Mouse (Mus musculus) embryonic facial prominence, embryonic 12.5 days (tissue): ENCODE measurements around the gene Grap2. TPM values are rescaled to one million over a fixed set of nuclear protein-coding genes. Genes with fewer than 3 reads are reported as not detected.
"Not testable (repeated sequence)": the region's sequence is repeated elsewhere in the genome, so short reads cannot be mapped to it uniquely, and the experiment has no call there.

Source experiments
- ATAC-seq: fragments of 200-750 bp; cut with Nextera tagmentation; 2 replicates; pipeline ENCODE4 v1.8.0; 2017; ENCODE audit not compliant: insufficient number of reproducible peaks, insufficient read depth, low FRiP score, low TSS enrichment
- H3K27ac ChIP-seq: fragments of 300-500 bp; sonication (generic); 2 replicates; pipeline ENCODE4 v1.5.1; 2016; ENCODE audit warnings: mild to moderate bottlenecking
- H3K27me3 ChIP-seq: fragments of 300-500 bp; sonication (generic); 2 replicates; pipeline ENCODE4 v1.6.1; 2016; ENCODE audit warnings: mild to moderate bottlenecking, moderate library complexity
- H3K36me3 ChIP-seq: fragments of 300-500 bp; sonication (generic); 2 replicates; pipeline ENCODE4 v1.6.1; 2016; ENCODE audit warnings: mild to moderate bottlenecking
- H3K4me1 ChIP-seq: fragments of 300-500 bp; sonication (generic); 2 replicates; pipeline ENCODE4 v1.6.1; 2016
- H3K4me2 ChIP-seq: fragments of 300-500 bp; sonication (generic); replicated peaks from 2 replicates; pipeline ENCODE4 v1.6.1; 2016; ENCODE audit warnings: mild to moderate bottlenecking, moderate library complexity
- H3K4me3 ChIP-seq: fragments of 300-500 bp; sonication (generic); 2 replicates; pipeline ENCODE4 v1.5.1; 2016; ENCODE audit warnings: mild to moderate bottlenecking
- H3K9ac ChIP-seq: fragments of 300-500 bp; sonication (generic); 2 replicates; pipeline ENCODE4 v1.6.1; 2016; ENCODE audit warnings: mild to moderate bottlenecking, moderate library complexity
- H3K9me3 ChIP-seq: fragments of 300-500 bp; sonication (generic); 2 replicates; pipeline ENCODE4 v1.6.1; 2016; ENCODE audit warnings: mild to moderate bottlenecking, moderate library complexity
- WGBS: fragments of 180-500 bp; shearing (Covaris S2); methylation state at CpG from one replicate; pipeline ENCODE4 v1.1.7; 2016; 5-methylcytosine and 5-hydroxymethylcytosine counted together
- polyA plus RNA-seq: library from polyadenylated mRNA; unstranded; fragments of >200 nt; fragmentation: Nextera tagmentation; extraction: Ambion mirVana; gene quantifications from 2 replicates; pipeline ENCODE4 v1.2.1, GENCODE M21; 2016

Grap2 gene
- polyA plus RNA-seq, 1 experiment from 2014 or later, result 4.0 TPM

DNA sequence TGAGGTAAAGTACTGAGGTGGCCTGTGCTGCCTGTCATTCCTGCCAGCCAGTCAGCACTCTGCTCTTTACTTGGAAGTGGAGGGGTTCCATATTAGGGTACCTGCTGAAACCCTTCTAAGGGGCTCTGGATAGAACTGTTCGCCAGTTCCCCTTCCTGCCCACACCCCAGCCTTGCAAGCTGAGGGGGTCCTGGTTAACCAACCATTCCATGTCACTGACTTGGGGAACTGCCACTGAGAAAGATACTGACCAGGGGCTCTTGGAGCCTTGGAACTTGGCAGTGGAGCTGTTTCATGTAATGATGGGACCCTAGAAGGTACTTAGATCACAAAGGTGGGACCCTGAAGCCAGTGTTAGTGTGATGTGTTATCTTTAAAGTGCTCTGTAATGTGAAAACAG is 2.2 kb upstream of the Grap2 start:
- H3K27me3 ChIP-seq, result no peaks in the 10 kb centered on the region
- H3K9ac ChIP-seq, result no peak overlapping the region
- H3K36me3 ChIP-seq, result no peaks in the 10 kb centered on the region
- H3K4me3 ChIP-seq, result no peak overlapping the region
- H3K4me1 ChIP-seq, result no peaks in the 10 kb centered on the region
- H3K4me2 ChIP-seq, result no peak overlapping the region
- no peak for ATAC-seq
- no peaks in the 10 kb centered on the region for H3K9me3 ChIP-seq
- 74% methylated on average over 1 of the region's 1 CpGs for WGBS
- H3K27ac ChIP-seq, result no peak overlapping the region

GRCm38 (mm10) chr15:80571611-80572010 is 783 bp upstream of the Grap2 start:
- H3K27me3 ChIP-seq, result peaks cover 2% of the 10 kb centered on the region; the same call in 1 of the 2 replicates
- no peak overlapping the region for H3K4me3 ChIP-seq
- 68% methylated on average over 7 of the region's 7 CpGs for WGBS
- H3K4me1 ChIP-seq, result no peaks in the 10 kb centered on the region
- no peak overlapping the region for H3K4me2 ChIP-seq
- H3K27ac ChIP-seq, result no peak overlapping the region
- ATAC-seq, result no peak
- no peak overlapping the region for H3K9ac ChIP-seq
- no peaks in the 10 kb centered on the region for H3K9me3 ChIP-seq
- H3K36me3 ChIP-seq, result no peaks in the 10 kb centered on the region

- Histone ChIP-seq H3K4me1 (no peaks in the 10 kb centered on the region), H3K9me3 (no peaks in the 10 kb centered on the region), H3K4me3 (no peak overlapping the region), H3K27me3 (peaks cover 10% of the 10 kb centered on the region), H3K9ac (no peak overlapping the region), H3K4me2 (no peak overlapping the region), H3K36me3 (no peaks in the 10 kb centered on the region), H3K27ac (no peak overlapping the region)
- ATAC-seq, result no peak
- 70% methylated on average over 9 of the region's 9 CpGs for WGBS
Measured at GRCm38 (mm10) chr15:80572811-80573520, 572 bp downstream of the Grap2 start.

- no peaks in the 10 kb centered on the region for H3K9me3 ChIP-seq
- H3K4me3 ChIP-seq, result no peak overlapping the region
- H3K27ac ChIP-seq, result no peak overlapping the region
- no peak for ATAC-seq
- H3K4me2 ChIP-seq, result no peak overlapping the region
- H3K36me3 ChIP-seq, result no peaks in the 10 kb centered on the region
- WGBS, result 91% methylated on average over 17 of the region's 17 CpGs
- peaks cover 22% of the 10 kb centered on the region for H3K27me3 ChIP-seq
- no peaks in the 10 kb centered on the region for H3K4me1 ChIP-seq
- no peak overlapping the region for H3K9ac ChIP-seq
Measured at GRCm38 (mm10) chr15:80574211-80575040, 2.0 kb downstream of the Grap2 start.

DNA sequence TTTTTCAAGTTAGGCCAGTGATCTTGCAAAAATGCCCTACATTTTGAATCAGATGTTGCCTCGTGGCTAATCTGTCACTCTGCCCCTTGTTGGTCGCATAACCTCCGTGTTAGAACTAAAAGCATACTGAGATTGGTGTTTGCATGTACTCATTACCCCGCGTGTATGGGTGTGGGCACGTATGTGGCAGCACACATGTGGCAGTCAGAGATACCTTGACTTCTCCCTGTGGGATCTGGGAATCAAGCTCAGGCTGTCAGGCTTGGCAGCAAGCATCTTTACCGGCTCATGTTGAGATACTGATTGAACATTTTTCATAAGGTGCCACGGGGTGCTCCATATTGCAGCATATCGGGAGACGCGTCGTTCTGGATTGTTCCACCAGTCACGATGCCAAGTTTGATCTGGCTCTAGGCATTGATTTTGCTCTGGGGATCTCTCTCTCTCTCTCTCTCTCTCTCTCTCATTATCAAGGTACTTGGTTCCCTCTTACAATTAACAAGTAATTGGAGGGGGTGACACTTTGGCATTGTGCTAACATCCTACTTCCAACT is 3.5 kb downstream of the Grap2 start:
- Histone ChIP-seq H3K27ac (no peak overlapping the region), H3K4me3 (no peak overlapping the region), H3K4me2 (no peak overlapping the region), H3K9ac (no peak overlapping the region), H3K4me1 (no peaks in the 10 kb centered on the region), H3K9me3 (no peaks in the 10 kb centered on the region), H3K27me3 (peaks cover 26% of the 10 kb centered on the region), H3K36me3 (no peaks in the 10 kb centered on the region)
- WGBS, result 93% methylated on average over 13 of the region's 13 CpGs
- no peak for ATAC-seq

GRCm38 (mm10) chr15:80576415-80576994 is 4.1 kb downstream of the Grap2 start:
- no peak for ATAC-seq
- H3K27me3 ChIP-seq, result peaks cover 26% of the 10 kb centered on the region
- H3K9me3 ChIP-seq, result no peaks in the 10 kb centered on the region
- no peaks in the 10 kb centered on the region for H3K4me1 ChIP-seq
- H3K9ac ChIP-seq, result no peak overlapping the region
- H3K4me2 ChIP-seq, result no peak overlapping the region
- 80% methylated on average over 11 of the region's 11 CpGs for WGBS
- no peak overlapping the region for H3K27ac ChIP-seq
- H3K4me3 ChIP-seq, result no peak overlapping the region
- H3K36me3 ChIP-seq, result no peaks in the 10 kb centered on the region

GRCm38 (mm10) chr15:80577166-80577960 is 5.0 kb downstream of the Grap2 start:
- Histone ChIP-seq H3K4me1 (no peaks in the 10 kb centered on the region), H3K4me3 (no peak overlapping the region), H3K9ac (no peak overlapping the region), H3K4me2 (no peak overlapping the region), H3K27ac (no peak overlapping the region), H3K36me3 (no peaks in the 10 kb centered on the region), H3K27me3 (peaks cover 26% of the 10 kb centered on the region), H3K9me3 (no peaks in the 10 kb centered on the region)
- 19% methylated on average over 22 of the region's 22 CpGs for WGBS
- no peak for ATAC-seq

GRCm38 (mm10) chr15:80579121-80579520 is 6.7 kb downstream of the Grap2 start:
- Histone ChIP-seq H3K36me3 (no peaks in the 10 kb centered on the region), H3K4me1 (0 out of 2 replicates have a peak, but pooled peaks cover 3% of the 10 kb centered on the region), H3K27me3 (peaks cover 26% of the 10 kb centered on the region), H3K9ac (no peak overlapping the region), H3K4me2 (no peak overlapping the region), H3K27ac (no peak overlapping the region), H3K4me3 (no peak overlapping the region), H3K9me3 (no peaks in the 10 kb centered on the region)
- no peak for ATAC-seq
- WGBS, result 67% methylated on average over 3 of the region's 3 CpGs

GRCm38 (mm10) chr15:80580585-80580984 is 8.2 kb downstream of the Grap2 start:
- not testable (repeated sequence) for H3K4me2 ChIP-seq
- peaks cover 26% of the 10 kb centered on the region for H3K27me3 ChIP-seq
- WGBS, result 75% methylated on average over 1 of the region's 1 CpGs

DNA sequence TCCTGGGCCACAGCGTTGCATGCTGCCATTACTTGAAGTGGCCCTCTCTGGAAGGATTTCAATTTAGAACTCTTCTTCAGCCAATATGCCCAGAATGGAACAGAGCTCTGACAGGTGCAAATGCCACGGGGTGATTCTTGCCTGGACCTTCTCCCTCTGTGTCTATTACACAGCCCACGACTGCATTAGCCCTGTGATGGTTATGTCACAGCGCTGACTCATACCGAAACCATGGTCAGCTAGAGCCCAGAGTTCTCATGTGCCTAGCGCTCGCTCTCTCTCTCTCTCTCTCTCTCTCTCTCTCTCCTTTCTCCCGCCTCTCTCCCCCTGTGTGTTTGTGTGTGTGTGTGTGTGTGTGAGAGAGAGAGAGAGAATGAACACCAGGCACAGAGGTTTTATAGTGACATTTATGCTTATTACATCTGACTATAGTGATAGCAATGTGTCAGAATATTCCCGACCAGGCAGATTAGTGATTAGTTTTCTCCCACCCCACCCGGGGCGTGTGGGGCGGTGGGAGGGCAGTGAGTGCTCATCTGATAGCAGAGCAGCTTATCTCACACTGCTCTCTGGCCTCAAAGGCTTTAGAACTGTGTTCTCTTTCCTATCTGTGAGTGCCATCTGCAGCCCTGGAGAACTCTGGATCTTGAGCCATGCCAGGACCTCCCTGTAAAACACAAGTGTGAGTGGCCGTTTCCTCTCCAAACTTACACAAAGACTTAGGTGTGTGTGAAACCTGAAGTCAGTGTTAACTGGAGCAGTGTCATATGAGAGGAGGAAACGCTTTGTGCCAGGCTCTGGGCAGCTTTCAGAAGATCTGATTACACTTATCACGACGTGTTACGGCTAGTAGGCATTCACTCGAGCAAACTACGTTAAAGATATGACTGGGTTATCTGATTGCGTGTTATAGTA is 10.4 kb downstream of the Grap2 start:
- Histone ChIP-seq H3K27ac (no peak overlapping the region), H3K9me3 (no peaks in the 10 kb centered on the region), H3K27me3 (peaks cover 16% of the 10 kb centered on the region; the same call in 1 of the 2 replicates), H3K4me2 (no peak overlapping the region), H3K4me3 (no peak overlapping the region), H3K36me3 (no peaks in the 10 kb centered on the region), H3K9ac (no peak overlapping the region), H3K4me1 (0 out of 2 replicates have a peak, but pooled peaks cover 3% of the 10 kb centered on the region)
- 67% methylated on average over 19 of the region's 20 CpGs for WGBS
- no peak for ATAC-seq

More at GRCm38 (mm10) chr15:80580585-80580984, 8.2 kb downstream of the Grap2 start:
- not testable (repeated sequence) for H3K9ac ChIP-seq, H3K4me1 ChIP-seq, ATAC-seq, H3K36me3 ChIP-seq, H3K4me3 ChIP-seq, H3K27ac ChIP-seq, H3K9me3 ChIP-seq
